Mouse (Mus musculus) kidney, postnatal 0 days (tissue): ENCODE measurements at regions not wholly inside any gene's neighbourhood (a gene's known extent, or its start where the extent isn't known, plus 50 kb on each side); places are given as distances from the start of the nearest gene placed in this dataset.
A peak's percentile ranks its signal among the peaks of the same experiment; 100 is the strongest.

Experiments used
- ATAC-seq: fragments of 200-750 bp; cut with Nextera tagmentation; replicated peaks from 2 replicates; pipeline ENCODE4 v1.8.0; 2017; ENCODE audit warnings: low read depth, moderate number of reproducible peaks, moderate TSS enrichment, moderate library complexity; ENCODE audit not compliant: low FRiP score
- DNase-seq: peaks from one replicate; pipeline ENCODE4 v3.0.0-alpha.2; 2016; ENCODE audit warnings: low spot score
- H3K27ac ChIP-seq: fragments of 300-500 bp; sonication (generic); 2 replicates; pipeline ENCODE4 v1.5.1; 2014; ENCODE audit warnings: mild to moderate bottlenecking
- H3K27me3 ChIP-seq: fragments of 300-500 bp; sonication (generic); 2 replicates; pipeline ENCODE4 v1.6.1; 2014; ENCODE audit warnings: low read length, mixed read lengths; ENCODE audit not compliant: insufficient read depth
- H3K36me3 ChIP-seq: fragments of 300-500 bp; sonication (generic); 2 replicates; pipeline ENCODE4 v1.6.1; 2014; ENCODE audit warnings: low read length, mixed read lengths; ENCODE audit not compliant: insufficient read depth
- H3K4me1 ChIP-seq: fragments of 300-500 bp; sonication (generic); replicated peaks from 2 replicates; pipeline ENCODE4 v1.6.1; 2014; ENCODE audit warnings: antibody characterized with exemption, low read length, mixed read lengths; ENCODE audit not compliant: insufficient read depth
- H3K4me2 ChIP-seq: fragments of 300-500 bp; sonication (generic); 2 replicates; pipeline ENCODE4 v1.6.1; 2014; ENCODE audit warnings: mild to moderate bottlenecking, low read length, moderate library complexity, mixed read lengths
- H3K4me3 ChIP-seq: fragments of 300-500 bp; sonication (generic); replicated peaks from 2 replicates; pipeline ENCODE4 v1.5.1; 2014; ENCODE audit warnings: low read depth, low read length
- H3K9ac ChIP-seq: fragments of 300-500 bp; sonication (generic); 2 replicates; pipeline ENCODE4 v1.6.1; 2014; ENCODE audit warnings: low read depth, low read length
- H3K9me3 ChIP-seq: fragments of 300-500 bp; sonication (generic); replicated peaks from 2 replicates; pipeline ENCODE4 v1.6.1; 2016; ENCODE audit warnings: low read length, inconsistent platforms, mixed read lengths
- CTCF ChIP-seq: IDR thresholded peaks from 2 replicates; pipeline ENCODE4 v1.5.1; 2016; ENCODE audit warnings: antibody characterized with exemption, low read depth, mild to moderate bottlenecking, moderate library complexity
- WGBS: fragments of 180-500 bp; shearing (Covaris S2); extraction: QIAGEN DNeasy Blood & Tissue Kit; methylation state at CpG from one replicate; pipeline ENCODE4 v1.1.7; 2014; 5-methylcytosine and 5-hydroxymethylcytosine counted together

- no peak for DNase-seq
- H3K4me3 ChIP-seq, result no peak overlapping the region
- H3K36me3 ChIP-seq, result no peaks in the 10 kb centered on the region
- H3K27me3 ChIP-seq, result no peaks in the 10 kb centered on the region
- H3K9ac ChIP-seq, result no peak overlapping the region
- no peak overlapping the region for H3K27ac ChIP-seq
- H3K4me1 ChIP-seq, result no peaks in the 10 kb centered on the region
- WGBS, result 55% methylated on average over 2 of the region's 2 CpGs
- TF ChIP-seq CTCF, result no peak
- H3K9me3 ChIP-seq, result no peaks in the 10 kb centered on the region
- no peak overlapping the region for H3K4me2 ChIP-seq
- no peak for ATAC-seq
Observed at GRCm38 (mm10) chr4:38498271-38498670, 951.8 kb upstream of the 1700009N14Rik start.

GRCm38 (mm10) chr4:38505875-38506274, 944.2 kb upstream of the 1700009N14Rik start:
- ATAC-seq (no peak), DNase-seq (no peak)
- TF ChIP-seq CTCF, result no peak
- Histone ChIP-seq H3K4me1 (no peaks in the 10 kb centered on the region), H3K9me3 (no peaks in the 10 kb centered on the region), H3K4me2 (no peak overlapping the region), H3K9ac (no peak overlapping the region), H3K36me3 (no peaks in the 10 kb centered on the region), H3K27me3 (no peaks in the 10 kb centered on the region), H3K27ac (no peak overlapping the region), H3K4me3 (no peak overlapping the region)
- WGBS, result 79% methylated on average over 1 of the region's 1 CpGs

GRCm38 (mm10) chr4:38507202-38507601, 942.9 kb upstream of the 1700009N14Rik start:
- H3K27me3 ChIP-seq, result no peaks in the 10 kb centered on the region
- 77% methylated on average over 3 of the region's 3 CpGs for WGBS
- no peaks in the 10 kb centered on the region for H3K36me3 ChIP-seq
- no peak overlapping the region for H3K4me3 ChIP-seq
- H3K4me2 ChIP-seq, result no peak overlapping the region
- DNase-seq (no peak), ATAC-seq (no peak)
- TF ChIP-seq CTCF, result peak; percentile 16; the same call in 1 of the 2 replicates
- H3K27ac ChIP-seq, result no peak overlapping the region
- no peaks in the 10 kb centered on the region for H3K4me1 ChIP-seq
- no peaks in the 10 kb centered on the region for H3K9me3 ChIP-seq
- H3K9ac ChIP-seq, result no peak overlapping the region

- Histone ChIP-seq H3K36me3 (no peaks in the 10 kb centered on the region), H3K4me2 (no peak overlapping the region), H3K4me3 (no peak overlapping the region), H3K27ac (no peak overlapping the region), H3K27me3 (no peaks in the 10 kb centered on the region), H3K4me1 (no peaks in the 10 kb centered on the region), H3K9me3 (no peaks in the 10 kb centered on the region), H3K9ac (no peak overlapping the region)
- no peak for TF ChIP-seq CTCF
- DNase-seq (no peak), ATAC-seq (no peak)
- WGBS, result 73% methylated on average over 3 of the region's 3 CpGs
Observed at GRCm38 (mm10) chr4:38519108-38519507, 931.0 kb upstream of the 1700009N14Rik start.
